Mouse (Mus musculus): ENCODE results near the gene Syngap1. TPM values are rescaled to one million over a fixed set of nuclear protein-coding genes. Genes with fewer than 3 reads are reported as not detected.
A peak's percentile ranks its signal among the peaks of the same experiment; 100 is the strongest.

Gene Syngap1
- polyA plus RNA-seq, 3 experiments from 2014 or later: not detected

DNA sequence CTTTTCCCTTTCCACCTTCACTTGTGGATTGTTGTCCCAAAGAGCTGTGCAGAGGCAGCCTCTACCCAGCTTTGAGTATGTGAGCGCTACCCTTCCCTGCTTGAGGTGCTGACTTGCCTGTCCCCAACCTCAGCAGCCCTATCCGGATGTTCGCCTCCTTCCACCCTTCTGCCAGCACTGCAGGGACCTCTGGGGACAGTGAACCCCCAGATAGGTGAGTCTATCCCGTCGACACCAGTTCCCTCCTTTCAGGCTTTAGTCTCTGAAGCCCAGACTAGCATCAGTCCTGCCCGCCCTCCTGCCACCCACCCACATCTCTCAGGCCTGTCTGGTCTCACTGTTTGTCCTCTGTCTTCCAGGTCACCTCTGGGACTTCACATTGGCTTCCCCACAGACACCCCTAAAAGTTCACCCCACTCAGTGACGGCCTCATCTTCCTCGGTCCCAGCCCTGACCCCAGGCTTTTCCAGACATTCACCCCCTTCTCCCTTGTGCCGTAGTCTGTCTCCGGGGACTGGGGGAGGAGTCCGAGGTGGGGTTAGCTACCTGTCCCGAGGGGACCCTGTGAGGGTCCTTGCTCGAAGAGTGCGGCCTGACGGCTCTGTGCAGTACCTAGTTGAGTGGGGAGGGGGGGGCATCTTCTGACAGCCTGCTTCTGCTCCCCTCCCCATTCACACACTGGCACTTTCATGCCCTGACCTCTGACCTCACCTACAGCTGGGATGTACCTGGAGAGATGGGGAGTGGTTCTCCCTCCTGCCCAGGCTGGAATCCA, 3.9 kb upstream of the Syngap1 start:
- ATAC-seq: no peak

DNA sequence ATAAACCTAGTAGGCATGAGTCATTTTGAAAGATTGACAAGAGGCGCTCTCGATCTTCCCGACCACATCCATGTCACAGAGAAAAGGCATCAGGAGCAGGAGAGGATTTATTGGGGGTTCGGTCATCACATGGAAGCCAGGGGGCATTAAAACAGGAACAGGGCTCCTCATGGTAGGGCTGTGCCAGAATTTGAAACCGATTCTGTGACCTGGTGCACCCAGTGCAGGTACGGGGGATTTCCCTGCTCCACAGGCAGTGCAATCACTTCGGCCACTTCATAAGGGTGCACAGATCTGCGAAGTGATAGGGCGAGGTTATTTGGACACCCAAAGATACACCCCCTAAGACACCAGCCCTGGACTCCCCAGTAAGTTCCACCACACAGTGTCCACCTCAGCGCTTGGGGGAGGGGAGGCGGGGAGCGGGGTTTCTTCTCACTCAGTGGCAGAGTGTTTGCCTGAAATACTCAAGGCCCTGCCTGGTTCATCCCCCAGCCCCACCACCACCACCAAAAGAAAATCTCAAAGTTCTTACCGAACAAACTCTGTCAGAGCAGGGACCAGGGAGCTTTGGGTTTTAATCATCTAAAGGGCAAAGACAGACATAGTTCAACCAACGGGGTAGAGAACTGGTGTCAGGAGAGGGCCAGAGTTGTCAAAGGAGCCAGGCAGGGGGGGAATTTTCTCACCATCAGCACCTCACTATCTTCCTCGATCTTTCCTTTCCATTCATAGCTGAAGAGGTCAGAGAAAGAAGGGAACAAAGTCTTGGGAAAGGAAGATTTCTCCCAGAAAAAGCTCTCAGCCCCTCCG, 3.0 kb upstream of the Syngap1 start:
- ATAC-seq: no peak

DNA sequence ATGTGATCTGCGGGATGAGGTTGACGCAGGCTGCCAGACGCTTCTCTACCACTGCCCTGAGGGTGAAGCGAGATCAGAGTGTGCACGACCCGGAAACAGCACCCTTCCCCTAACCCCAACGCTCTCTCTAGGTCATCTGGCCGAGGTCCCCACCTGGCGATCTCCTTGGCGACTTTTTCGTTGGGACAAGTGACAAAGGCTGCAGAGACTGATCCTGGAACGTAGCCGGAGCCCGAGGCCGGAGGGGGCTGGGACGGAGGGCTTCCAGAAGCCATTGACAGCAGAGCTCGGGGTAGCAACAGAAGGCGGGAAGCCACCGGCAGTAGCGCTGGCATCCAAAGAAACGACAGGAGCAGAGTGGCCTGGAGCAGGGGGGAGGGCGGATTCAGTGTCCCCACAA, 2.3 kb upstream of the Syngap1 start:
- ATAC-seq: no peak

DNA sequence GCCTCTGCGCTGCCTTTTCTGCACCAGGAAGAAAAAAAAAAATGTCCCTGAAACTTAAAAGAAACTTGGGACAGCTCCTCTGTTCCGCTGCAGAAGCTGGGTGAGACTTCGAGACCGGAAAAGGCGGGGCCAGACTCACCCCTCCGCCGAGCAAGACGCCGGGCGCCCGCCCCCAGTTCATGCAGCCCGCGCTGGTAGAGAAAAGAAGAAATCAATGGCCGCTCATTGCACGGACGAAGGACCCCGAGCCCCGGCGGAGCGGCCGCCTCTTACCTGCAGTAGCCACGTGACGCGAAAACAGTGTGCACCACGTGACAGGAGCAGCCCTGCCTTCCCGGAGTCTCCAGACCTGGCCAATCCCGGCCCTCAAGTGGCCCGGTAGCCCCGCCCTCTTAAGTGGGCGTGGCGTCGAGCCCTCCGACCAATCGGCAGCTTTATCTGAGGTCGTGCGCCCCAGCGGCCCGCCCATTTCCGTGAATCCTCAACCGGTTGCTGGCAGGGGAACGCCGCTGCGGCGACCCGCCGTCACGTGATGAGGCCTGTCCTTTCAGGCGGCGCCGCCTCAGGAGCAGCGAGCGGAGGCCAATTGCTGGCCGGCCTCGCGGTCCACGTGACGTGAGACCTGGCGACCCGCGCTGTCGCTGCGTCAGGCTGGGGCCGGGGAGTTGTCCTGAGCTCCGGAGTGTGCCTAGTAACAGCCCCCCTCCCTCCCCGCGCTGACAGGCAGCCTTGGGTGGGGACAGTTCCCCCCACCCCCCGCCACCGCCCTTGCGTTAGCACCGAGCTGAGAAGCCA, 1.7 kb upstream of the Syngap1 start, which contains the start of gene Cuta:
TSS of gene Cuta (minus strand) at position 392 of the 795 bp plus-strand sequence.
- peak; percentile 90 for ATAC-seq

DNA sequence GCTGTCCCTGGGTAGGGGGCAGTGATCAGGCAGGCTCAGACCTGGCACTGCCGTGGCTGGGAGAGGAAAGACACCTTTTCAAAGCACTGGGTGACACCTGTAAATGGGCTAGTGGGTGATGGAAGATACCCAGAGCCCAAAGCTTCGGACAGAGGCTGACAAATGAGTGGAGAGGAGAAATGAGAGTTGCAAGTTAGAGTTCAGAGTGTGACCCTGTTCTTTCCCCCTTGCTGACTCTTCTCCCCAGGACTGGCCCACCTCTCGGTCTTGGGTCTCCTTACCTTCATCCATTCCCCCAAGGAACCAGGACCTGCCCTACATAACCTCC, 1.1 kb upstream of the Syngap1 start:
- no peak for ATAC-seq

DNA sequence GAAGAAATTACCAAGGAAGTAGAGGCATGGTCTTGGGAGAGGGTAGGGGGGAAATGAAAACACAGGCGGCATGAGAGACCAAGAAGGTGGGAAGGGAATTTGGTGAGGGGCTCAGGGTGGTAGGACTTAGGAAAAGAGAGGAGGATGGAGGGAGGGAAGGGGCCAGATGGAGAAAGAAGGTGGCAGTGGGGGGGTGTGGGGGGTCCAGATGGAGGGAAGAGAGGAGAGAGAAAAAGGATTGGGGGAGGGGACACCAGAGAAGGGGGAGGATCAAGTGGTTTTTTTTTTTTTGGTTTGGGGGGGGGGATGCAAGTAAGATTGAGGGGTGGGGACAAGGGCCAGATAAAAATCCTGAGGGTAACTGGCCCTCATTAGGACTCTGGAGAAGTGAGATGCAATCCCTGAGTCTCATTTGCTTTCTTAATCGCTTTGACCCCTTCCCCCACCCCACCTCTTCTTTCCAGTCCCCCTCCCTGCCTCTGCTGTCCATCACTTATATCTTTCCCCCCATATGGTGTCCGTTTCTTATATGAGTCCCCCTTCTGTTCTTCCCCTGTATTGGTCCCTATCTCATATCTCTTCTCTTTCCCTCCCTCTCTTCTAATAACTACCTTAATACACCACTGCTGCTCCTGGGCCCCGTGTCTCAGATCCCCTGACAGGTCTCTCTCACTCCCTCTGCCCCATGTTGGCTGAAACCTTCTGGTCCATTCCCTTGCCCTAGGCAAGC, 953 bp downstream of the Syngap1 start:
- no peak for ATAC-seq

DNA sequence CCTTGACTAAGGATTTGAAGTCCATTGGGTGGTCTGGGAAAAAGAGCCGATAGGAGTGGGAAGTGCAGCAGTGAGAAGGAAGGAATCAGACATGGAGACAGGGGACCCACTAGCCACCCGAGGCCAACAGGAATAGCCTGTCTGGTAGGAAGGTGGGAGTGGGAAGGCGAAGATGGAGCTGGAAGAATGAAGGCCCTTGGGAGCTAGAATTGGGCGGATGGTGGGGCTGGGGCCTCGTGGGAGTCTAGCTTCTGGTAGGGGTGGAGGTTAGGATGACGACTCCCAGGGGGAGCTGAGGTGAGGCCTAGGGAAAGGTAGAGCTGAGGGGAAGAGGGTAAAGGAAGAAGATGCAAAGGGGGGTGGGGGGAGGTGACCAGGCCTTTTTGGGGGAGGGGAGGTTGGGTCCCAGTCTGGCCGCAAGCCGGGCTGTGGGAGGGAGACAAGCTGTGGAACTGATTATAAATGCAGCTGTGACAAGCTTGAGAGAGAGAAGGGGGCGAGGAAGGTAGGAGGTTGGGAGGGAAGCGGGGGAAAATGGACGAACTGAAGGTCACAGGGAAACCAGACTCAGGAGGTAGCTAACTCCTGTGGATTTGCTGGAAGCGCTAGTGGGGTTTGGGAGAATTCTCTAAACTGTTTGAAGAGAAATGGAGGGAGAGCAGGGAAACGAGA, 4.9 kb downstream of the Syngap1 start:
- no peak for ATAC-seq

DNA sequence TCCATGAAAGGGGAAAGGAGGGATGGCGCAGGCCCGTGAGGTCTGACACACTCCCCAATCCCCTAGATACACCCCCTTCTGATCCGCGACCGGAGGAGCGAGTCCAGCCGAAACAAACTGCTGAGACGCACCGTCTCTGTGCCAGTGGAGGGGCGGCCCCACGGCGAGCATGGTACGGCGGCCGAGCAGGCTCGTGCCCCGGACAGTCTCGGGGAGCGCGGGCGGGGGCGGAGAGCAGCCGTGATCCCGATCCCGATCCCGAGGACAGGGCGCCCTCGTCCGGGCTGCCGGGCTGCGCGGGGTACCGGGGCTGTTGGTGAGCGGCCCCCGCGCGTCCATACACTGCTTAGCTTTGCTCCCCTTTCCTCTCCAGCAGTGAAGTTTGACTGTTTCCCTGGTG, 5.5 kb downstream of the Syngap1 start:
- no peak for ATAC-seq

DNA sequence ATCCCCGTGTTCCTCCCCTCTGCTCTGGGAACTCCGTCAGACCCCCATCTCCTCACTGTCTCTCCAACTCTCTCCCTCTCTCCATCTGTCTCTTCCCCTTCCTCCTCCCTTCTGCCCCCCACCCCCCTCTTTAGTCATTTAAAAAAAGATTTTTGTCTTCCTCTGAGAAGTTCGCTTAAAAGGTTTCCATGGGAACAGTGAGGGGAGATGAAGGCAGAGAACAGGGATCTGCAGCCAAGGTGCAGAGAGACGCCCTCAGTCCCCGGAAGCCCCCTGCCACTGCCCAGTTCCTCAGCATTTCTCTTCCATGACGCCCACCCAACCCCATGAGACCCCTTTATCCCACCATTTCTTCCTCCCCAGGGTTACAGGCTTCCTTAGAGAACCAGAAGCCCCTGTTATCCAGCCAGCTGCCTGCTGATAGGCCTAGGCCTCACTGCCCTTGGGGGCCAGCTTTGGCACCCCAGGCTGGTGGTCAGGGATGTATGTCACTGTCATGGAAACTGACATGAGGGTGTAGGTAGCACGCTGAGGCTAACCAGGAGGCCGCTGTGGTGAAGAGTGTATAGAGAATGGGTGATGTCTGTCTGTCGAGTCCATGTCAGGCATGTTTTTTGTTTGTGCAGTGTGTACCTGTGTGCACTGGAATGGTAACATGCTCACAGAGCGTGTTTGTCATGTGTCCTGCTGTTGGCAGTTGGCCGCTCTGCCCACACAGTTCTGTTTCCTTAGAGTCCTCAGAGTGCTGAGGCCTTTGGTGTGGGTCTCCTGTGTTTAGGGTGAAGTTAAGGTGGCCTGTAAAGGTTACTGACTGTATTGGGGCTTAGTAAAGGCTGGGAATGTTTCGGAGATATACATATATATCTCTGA, 6.4 kb downstream of the Syngap1 start:
- no peak for ATAC-seq

DNA sequence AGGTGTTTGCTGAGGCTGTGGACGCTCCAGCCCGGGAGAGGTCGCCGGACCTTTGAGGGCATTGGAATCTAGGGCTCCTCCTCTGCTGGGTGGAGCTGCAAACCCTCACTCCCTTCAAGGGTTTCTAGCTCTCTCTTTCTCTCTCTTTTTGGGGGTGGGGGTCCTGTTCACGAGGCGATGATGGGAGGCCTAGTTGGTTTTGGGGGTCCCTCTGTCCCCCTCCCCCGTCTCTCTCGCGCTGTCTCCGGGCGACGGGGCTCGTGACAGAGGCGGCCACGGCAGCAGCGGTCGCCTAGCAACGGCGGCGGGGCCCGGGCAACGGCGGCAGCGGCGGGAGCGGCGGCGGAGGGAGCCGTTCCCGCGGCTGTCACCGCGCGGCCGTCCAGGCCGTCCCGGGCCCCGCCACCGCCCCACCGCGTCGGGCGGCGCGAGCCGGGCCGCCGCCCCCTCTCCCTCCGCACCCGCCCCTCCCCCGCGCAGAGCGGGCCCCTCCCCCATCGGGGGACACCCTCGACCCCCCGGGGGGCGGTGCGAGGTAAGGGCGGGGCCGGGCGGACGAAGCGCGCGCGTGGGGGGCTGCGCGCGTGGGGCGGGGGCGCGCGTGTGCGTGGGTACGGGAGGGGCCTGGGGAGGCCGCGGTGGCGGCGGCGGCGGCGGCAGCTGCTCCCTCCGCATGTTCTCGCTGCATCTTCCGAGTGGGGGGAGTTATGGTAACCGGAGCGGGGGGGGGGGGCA, 7.4 kb downstream of the Syngap1 start:
- no peak for ATAC-seq

DNA sequence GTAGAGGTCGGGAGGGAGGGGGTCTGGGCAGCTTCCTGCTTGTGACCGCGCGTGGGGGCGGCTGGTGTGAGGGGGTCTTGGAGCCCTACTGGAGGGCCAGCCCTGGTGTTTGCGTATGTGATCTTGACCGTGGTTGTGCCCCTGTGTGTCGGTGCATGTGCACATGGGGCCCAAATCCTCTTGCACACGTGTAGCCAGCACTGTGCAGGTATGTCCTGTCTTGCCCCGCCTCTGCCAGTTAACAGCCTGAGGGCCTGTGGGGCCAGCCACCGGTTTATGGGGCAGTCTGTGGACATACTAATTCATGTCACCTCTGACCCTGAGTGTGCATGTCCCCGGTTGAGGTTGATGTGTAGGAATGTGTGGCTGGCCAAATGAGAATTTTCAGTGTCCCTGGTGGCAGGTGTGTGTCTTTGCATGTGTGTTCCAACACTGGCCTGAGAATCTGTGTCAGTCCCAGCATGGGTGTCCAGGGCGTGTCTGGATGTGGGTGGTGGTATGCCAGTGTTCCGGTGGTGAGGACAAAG, 8.1 kb downstream of the Syngap1 start:
- ATAC-seq: peak; percentile 58

DNA sequence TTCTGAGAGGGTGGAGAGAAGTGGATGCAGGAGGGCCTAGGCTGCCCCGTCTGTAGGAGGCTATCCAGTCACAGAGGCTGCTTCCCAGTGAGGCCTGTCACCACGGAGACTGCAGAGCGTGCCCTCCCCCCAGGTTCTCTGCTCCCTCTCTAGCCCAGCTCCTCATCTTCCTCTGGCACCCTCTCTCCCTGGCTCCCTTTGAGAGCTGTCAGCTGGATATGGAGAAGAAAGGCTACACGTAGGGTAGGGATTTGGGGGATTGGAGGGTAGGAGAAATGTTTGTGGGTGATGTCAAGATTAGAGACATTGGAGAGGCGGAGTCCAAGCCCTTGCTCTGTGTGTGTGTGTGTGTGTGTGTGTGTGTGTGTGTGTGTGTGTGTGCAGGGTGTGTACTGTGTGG, 8.8 kb downstream of the Syngap1 start:
- no peak for ATAC-seq

DNA sequence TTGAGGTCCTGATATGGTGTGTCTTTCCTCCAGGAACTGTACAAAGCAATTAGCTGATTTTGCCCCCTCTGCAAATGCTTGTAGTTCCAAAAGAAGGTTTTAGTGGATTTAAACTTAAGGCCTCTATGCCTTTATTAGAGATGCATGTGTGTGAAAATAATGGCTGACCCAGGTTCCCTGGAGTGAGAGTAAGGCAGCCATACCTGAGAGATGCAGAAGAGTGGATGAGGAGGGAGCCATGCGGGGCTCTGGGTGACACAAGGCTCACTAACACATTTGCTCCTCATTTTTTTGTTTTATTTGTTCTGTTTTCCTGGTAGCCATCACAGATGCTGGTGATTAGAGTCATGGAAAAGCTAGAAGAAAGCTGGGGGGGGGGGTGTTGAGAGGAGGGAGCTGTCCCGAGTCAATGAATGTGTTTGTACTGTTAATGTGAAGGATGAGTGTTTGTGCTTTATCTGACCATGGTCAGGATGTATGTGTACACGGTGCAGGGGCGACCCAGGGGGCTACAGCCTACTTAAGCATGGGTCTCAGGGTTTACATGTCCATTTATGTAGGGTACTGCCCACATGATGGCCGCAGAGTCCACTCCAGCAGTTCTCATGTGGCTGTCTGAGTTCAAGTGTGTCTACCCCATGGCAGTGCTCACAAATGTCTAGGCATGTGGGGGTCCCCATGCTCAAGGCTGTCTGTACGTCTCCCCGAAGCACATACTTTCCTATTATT, 9.7 kb downstream of the Syngap1 start:
- no peak for ATAC-seq

DNA sequence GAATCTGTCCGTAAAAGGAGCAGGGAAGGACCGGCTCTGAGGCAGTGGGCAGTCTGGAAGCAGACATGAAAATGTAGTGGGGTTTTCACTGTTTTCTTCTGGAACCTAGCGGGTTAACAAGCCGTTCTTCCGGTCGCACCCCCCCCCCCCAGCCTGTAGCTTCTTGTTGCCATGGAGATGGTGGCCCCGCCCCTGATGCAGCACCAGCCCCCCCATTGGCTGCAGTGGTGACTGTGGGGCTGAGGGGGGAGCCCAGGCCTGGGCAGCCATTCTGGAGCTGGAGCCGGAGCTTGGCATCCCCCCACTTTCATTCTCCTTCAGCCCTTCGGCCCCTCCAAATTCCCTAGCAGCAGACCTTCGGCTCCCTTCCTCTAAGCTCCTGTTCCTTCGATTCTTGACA, 10.4 kb downstream of the Syngap1 start:
- peak; percentile 56 for ATAC-seq

DNA sequence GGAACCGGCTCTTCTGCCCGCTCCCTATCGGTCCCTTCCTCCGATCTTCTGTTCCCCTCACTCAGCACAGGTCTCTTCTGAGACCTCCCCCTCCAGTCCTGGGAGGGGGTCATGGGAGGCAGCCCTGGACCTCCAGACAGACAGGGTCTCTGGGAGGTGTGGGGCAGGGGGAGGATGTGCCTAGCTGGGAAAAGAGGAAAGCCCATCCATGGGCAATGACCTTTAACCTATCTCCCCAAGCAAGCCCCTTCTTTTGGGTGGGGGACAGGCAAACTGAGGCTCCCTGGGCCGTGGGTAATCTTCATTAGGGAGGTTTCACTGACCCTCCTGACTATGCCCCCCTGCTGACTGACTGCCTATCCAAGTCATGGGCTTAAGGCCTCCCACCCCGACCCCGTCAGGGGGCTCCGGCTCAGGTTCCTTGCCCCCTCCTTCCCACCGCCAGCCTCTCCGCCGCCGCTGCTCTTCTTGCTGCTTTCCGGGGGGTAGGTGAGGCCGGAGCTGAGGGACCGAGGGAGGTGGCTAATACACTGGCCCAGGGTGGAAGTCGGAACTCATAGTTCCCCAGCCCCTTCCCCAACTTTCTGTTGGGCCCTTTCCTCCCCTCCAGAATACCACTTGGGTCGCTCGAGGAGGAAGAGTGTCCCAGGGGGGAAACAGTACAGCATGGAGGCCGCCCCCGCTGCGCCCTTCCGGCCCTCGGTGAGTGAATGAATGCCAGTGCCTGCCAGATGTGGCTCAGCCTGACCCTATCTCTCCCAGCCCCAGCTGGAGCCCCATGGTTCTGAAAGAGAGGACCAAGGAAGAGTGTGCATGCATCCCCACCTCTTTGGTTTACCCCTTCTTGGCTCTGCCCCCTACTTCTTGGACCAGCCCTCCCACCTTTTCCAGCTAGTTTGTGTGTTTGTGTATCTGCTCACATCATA, 11.2 kb downstream of the Syngap1 start:
- ATAC-seq: no peak

DNA sequence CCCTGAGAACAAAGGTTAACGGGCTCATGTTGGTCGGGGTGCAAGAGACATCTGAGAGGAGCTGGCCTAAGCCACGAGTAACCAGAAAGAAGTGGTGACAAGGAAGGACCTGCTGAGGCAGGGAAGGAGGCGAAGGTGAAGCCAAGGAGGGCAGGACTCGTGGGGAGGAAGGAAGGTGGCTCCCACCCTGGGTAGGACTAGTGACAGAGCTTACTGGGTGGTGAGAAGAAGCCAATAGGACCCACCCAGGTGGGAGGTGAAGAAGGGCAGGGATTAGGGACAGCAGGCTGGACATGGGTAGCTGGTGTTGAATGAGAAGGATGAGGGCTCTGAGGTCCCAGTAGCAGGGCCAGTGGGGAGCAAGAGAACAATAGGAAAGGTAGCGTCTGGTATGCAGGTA, 12.1 kb downstream of the Syngap1 start:
- ATAC-seq: no peak

DNA sequence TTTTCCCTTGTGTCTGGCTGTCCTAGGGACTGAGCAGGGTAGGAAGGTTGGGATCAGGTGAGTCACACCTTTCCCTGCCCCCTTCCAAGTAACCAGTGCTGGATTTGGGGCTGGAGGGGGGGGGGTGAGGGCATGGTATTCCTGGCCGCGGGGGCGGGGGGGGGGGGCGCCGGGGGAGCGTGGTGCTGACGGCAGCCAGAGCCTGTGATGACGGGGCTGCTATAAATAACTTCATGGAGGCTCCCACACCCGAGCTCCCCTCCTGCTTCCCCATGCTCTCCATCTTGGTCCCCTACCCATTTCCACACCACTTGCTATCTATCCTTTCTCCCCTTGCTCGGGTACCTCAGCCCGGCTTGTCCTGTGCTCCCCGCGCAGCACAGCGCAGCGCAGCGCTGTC, 12.7 kb downstream of the Syngap1 start:
- ATAC-seq: no peak

DNA sequence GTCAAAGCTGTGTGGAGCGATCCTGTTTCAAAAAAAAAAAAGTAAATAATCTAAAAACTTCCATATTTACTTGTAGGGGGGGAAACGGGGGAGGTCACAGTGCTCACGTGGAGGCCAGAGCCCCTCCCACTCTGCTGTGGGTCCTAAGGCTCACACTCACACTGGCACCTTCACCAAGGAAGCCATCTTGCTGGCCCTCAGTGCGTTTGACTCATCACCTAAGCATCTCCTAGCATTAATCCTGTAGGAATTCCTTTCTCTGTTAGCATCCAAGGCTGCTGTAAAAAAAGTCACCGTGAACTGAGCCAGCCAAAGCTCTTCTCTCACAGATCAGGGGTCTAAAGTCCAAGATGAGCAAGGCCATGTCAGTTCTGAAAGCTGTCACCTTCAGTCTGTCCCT, 15.3 kb downstream of the Syngap1 start:
- ATAC-seq: no peak

All from inflammation-experienced regulatory T-cells, adult 6 months (primary cell).